Mouse (Mus musculus): ENCODE results near the gene Suco. TPM values are rescaled to one million over a fixed set of nuclear protein-coding genes. Genes with fewer than 3 reads are reported as not detected.

The Suco gene
- polyA plus RNA-seq, 1 experiment = 6.0 TPM

GRCm38 (mm10) chr1:161781594-161781993 is 94.9 kb downstream of the Suco start:
- Histone ChIP-seq H3K27ac (replicated peaks; ENCODE audit: low read depth, low read length) (no peak overlapping the region), H3K4me1 (ENCODE audit: control insufficient read depth, insufficient read depth, insufficient read length, low read length) (no peaks in the 10 kb centered on the region), H3K4me3 (ENCODE audit: insufficient read depth, low read depth, low read length) (no peak overlapping the region)

- Histone ChIP-seq H3K27ac (replicated peaks; ENCODE audit: low read depth, low read length) (no peak overlapping the region), H3K4me3 (ENCODE audit: insufficient read depth, low read depth, low read length) (no peak overlapping the region), H3K4me1 (ENCODE audit: control insufficient read depth, insufficient read depth, insufficient read length, low read length) (no peaks in the 10 kb centered on the region)
Observed at GRCm38 (mm10) chr1:161779057-161779456, 97.4 kb downstream of the Suco start.

DNA sequence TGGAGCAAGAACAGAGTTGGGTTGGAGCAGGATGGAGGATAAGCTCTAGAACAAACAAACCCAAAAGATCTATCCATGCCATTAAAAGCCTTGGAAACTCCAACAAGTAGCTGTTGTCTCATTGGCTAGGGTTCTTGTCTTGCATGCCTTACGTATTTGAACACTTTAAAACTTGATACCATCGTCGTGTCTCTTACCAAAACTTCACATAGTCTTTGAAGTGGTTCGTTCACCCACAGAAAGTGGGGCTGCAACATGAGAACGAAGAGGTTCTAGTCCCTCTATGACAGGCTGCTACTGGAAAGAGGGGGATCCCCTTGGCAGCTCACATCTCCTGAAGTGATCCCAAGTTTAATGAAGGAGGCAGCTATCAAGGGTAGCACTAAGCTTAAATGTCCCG is 101.3 kb downstream of the Suco start:
- Histone ChIP-seq H3K4me3 (ENCODE audit: insufficient read depth, low read depth, low read length) (no peak overlapping the region), H3K4me1 (ENCODE audit: control insufficient read depth, insufficient read depth, insufficient read length, low read length) (no peaks in the 10 kb centered on the region), H3K27ac (replicated peaks; ENCODE audit: low read depth, low read length) (no peak overlapping the region)

- H3K4me3 ChIP-seq (ENCODE audit: insufficient read depth, low read depth, low read length) = no peak overlapping the region
- H3K4me1 ChIP-seq (ENCODE audit: control insufficient read depth, insufficient read depth, insufficient read length, low read length) = no peaks in the 10 kb centered on the region; the same call in 1 of the 2 replicates
- no peak overlapping the region for H3K27ac ChIP-seq (replicated peaks; ENCODE audit: low read depth, low read length)
Observed at GRCm38 (mm10) chr1:161771293-161771692, 105.2 kb downstream of the Suco start.

GRCm38 (mm10) chr1:161769329-161769728 is 107.2 kb downstream of the Suco start:
- peaks cover 2% of the 10 kb centered on the region; the same call in 1 of the 2 replicates for H3K4me1 ChIP-seq (ENCODE audit: control insufficient read depth, insufficient read depth, insufficient read length, low read length)
- no peak overlapping the region for H3K4me3 ChIP-seq (ENCODE audit: insufficient read depth, low read depth, low read length)
- no peak overlapping the region for H3K27ac ChIP-seq (replicated peaks; ENCODE audit: low read depth, low read length)

DNA sequence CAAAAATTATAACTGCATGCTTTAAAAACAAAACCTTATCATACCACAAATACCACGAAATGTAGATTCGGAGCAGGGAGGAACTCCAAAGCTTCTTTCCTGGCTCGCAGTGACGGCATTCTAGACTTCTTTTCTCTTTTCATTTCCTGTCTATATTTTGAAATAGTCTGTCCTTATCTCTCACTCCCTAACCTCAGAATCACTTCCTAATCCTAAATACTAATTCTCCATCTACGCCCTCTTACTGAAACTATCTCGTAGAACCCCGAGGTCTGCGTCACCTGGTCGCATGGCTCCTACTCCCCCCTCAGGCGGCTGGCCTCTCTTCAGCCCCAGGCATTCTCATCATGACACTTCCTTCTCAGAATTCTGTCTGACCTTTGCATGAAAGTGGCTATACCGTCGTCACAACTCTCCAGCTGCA is 109.4 kb downstream of the Suco start:
- no peak overlapping the region for H3K27ac ChIP-seq (replicated peaks; ENCODE audit: low read depth, low read length)
- peaks cover 2% of the 10 kb centered on the region; the same call in 1 of the 2 replicates for H3K4me1 ChIP-seq (ENCODE audit: control insufficient read depth, insufficient read depth, insufficient read length, low read length)
- H3K4me3 ChIP-seq (ENCODE audit: insufficient read depth, low read depth, low read length) = no peak overlapping the region

DNA sequence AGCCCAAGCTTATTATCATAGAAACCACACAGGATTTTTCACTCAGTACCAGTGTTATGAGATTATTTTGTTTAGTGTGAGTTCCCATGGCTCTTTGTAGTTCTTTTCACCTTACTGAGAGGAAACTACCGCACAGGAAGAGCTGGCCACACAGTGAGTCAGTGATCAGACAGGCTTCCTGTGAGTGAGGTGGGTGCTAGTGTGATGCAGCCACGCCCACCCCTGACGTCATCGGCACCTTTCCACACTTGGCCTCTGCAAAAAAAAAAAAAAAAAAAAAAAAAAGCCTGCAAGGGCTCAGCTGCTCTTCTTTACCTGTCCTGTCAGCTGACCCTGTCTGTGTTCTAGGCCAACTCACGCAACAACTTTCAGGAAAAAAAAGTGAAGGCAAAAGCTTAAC is 109.8 kb downstream of the Suco start:
- no peak overlapping the region for H3K27ac ChIP-seq (replicated peaks; ENCODE audit: low read depth, low read length)
- no peak overlapping the region for H3K4me3 ChIP-seq (ENCODE audit: insufficient read depth, low read depth, low read length)
- peaks cover 2% of the 10 kb centered on the region; the same call in 1 of the 2 replicates for H3K4me1 ChIP-seq (ENCODE audit: control insufficient read depth, insufficient read depth, insufficient read length, low read length)

Other genes starting within 250 kb of the Suco start
- not detected in 2 replicates for gene Fasl, start 88.2 kb downstream of the Suco start, polyA plus RNA-seq (2012; ENCODE audit: insufficient read depth, insufficient read length, missing spikeins)
- gene Pigc, start 92.5 kb upstream of the Suco start, polyA plus RNA-seq (2012; ENCODE audit: insufficient read depth, insufficient read length, missing spikeins) = 7.6 and 11.4 TPM in 2 replicates
- not detected in 2 replicates for gene 4930558K02Rik, start 103.0 kb upstream of the Suco start, polyA plus RNA-seq (2012; ENCODE audit: insufficient read depth, insufficient read length, missing spikeins)

Measured in brown adipose tissue, adult 24 weeks (tissue).